Comparison of ENCODE assay signal across 8 mouse cellular contexts in the genomic region with DNA sequence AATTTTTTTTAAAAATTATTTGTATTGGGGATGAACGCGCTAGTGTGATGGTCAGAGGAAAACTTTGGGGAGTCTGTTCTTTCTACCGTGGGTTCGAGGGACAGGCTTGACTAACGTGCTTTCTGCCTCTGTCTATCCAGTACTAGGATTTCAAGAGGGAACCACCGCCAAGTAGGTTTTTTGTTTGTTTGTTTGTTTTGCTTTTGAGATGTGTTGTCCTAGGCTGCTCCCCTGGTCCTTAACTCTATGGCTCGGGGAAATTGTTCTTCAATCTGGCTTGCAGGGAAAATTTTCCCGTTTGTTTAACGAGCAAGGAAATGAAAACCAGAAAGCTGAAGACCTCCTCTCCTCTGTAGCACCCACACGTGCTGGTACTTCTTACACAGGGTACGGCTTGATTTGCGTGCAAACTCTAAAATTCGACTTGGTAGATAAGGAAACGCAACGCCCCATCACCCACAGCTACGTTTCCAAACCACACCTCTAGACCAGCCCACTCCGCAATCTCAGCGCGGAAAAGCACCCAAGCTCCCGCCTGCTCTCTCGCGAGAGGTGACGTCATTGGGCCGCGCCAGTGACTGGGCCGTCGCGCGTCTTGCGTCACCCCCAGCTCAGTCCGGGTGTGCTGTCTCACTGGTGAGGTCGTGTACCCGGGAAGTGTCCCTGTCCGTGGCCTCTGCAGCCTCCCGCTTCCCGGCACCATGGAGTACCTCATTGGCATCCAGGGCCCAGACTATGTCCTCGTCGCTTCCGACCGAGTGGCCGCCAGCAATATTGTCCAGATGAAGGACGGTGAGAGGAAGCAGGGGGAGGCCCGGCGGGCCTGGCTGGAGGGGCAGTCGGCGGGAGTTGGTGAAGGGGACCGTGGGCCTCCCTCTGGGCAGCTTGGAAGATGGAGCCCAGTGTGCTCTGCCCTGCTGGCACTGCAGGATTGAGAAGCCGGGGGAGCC. TPM values are rescaled to one million over a fixed set of nuclear protein-coding genes. Genes with fewer than 3 reads are reported as not detected.
A peak's percentile ranks its signal among the peaks of the same experiment; 100 is the strongest.
DNase-seq lines count a peak whose midpoint lies in the region; ATAC-seq and TF ChIP-seq lines count a peak whose summit lies in the region.

A gene (plus strand): TSS at position 577 of the 950 bp plus-strand sequence.

- 3% methylated on average over 48 of the region's 48 CpGs for WGBS in forebrain, embryonic 15.5 days
- WGBS in lung, adult 2 months = 2% methylated on average over 48 of the region's 48 CpGs

- peak within 1 kb of the TSS; percentile 95 for H3K9ac ChIP-seq in ES-E14 (ENCODE audit: insufficient read depth, low read depth, low read length, poor library complexity, severe bottlenecking)
- peak within 1 kb of the TSS; percentile 98 for H3K9ac ChIP-seq in forebrain, embryonic 15.5 days (replicated peaks)

- H3K4me1 ChIP-seq in ES-E14 (ENCODE audit: control insufficient read depth in 2 of 2, insufficient read depth in 2 of 2, low read length in 2 of 2, poor library complexity in 1 of 2) = no peaks in the 10 kb centered on the region; a peak in 1 of 4 replicates
- peaks cover 19% of the 10 kb centered on the region for H3K4me1 ChIP-seq in forebrain, embryonic 15.5 days
- peaks cover 3% of the 10 kb centered on the region; the same call in 1 of the 2 replicates for H3K4me1 ChIP-seq in lung, adult 2 months (ENCODE audit: control insufficient read depth, insufficient read depth, low read length)

- in situ Hi-C loops in ES-E14 (cut with MboI; ENCODE audit: low sequenced_read_pairs in 2 of 2, unreplicated experiment in 2 of 2) = no loop called here

- peak; percentile 91; the same call in 1 of the 2 replicates for TF ChIP-seq POLR2A in lung, adult 2 months (IDR thresholded peaks at IDR 0.05; ENCODE audit: borderline replicate concordance, extremely low read depth, low read depth, low read length)

- ATAC-seq in forebrain, embryonic 15.5 days (replicated peaks) = peak; percentile 99
- ATAC-seq in neutrophil, adult 5-6 weeks (ENCODE audit: extremely low read depth, insufficient number of reproducible peaks, low FRiP score, poor library complexity, severe bottlenecking) = peak; percentile 97

- DNase-seq in ES-E14 (ENCODE audit: low read depth, low spot score) = peak; percentile 96
- peak; percentile 97 for DNase-seq in cerebellum, adult 11-12 months
- peak; percentile 94 for DNase-seq in heart, postnatal 25 days (ENCODE audit: low spot score)
- DNase-seq in layer of hippocampus, adult 18-20 months (ENCODE audit: low spot score in 2 of 2) = peak; percentile 96 to 98
- DNase-seq in lung, adult 2 months = peak; percentile 100
- DNase-seq in thymus, adult 18-20 months = peak; percentile 91 to 93

- H3K27ac ChIP-seq in ES-E14 (ENCODE audit: insufficient read depth, low read depth, low read length, poor library complexity, severe bottlenecking) = peak within 1 kb of the TSS; percentile 35; the same call in 1 of the 2 replicates
- peak within 1 kb of the TSS; percentile 83 for H3K27ac ChIP-seq in forebrain, embryonic 15.5 days (replicated peaks)

- H3K27me3 ChIP-seq in forebrain, embryonic 15.5 days = 0 out of 2 replicates have a peak, but pooled peaks cover 3% of the 10 kb centered on the region

- no peaks in the 10 kb centered on the region for H3K9me3 ChIP-seq in ES-E14 (ENCODE audit: control insufficient read depth, insufficient read depth, low read depth, low read length)
- no peaks in the 10 kb centered on the region for H3K9me3 ChIP-seq in forebrain, embryonic 15.5 days

- H3K36me3 ChIP-seq in ES-E14 (ENCODE audit: control insufficient read depth, insufficient read depth, low read length, poor library complexity, severe bottlenecking) = no peaks in the 10 kb centered on the region
- no peaks in the 10 kb centered on the region for H3K36me3 ChIP-seq in forebrain, embryonic 15.5 days

- no peak for TF ChIP-seq CTCF in lung, adult 2 months (IDR thresholded peaks at IDR 0.05; ENCODE audit: insufficient read depth, low read length)

- H3K4me3 ChIP-seq in ES-E14 (ENCODE audit: insufficient read depth in 1 of 2, low read depth in 1 of 2, low read length in 2 of 2, poor library complexity in 1 of 2, severe bottlenecking in 1 of 2) = peak within 1 kb of the TSS; percentile 80 to 91
- H3K4me3 ChIP-seq in forebrain, embryonic 15.5 days = peak within 1 kb of the TSS; percentile 93
- peak within 1 kb of the TSS; percentile 90 for H3K4me3 ChIP-seq in lung, adult 2 months (replicated peaks; ENCODE audit: extremely low read depth, low read depth, low read length)

- intact Hi-C loops in heart, postnatal 25 days (cut with DNase I) = loop anchor here (5.0 to 10.0 kb wide), 4 partner anchors 75 to 577 kb away; a partner anchor contains a TSS

- H3K4me2 ChIP-seq in forebrain, embryonic 15.5 days (replicated peaks) = peak within 1 kb of the TSS; percentile 86

TF ChIP-seq in ES-E14, 5 proteins besides CTCF, POLR2A, EP300 and RAD21:
- TF ChIP-seq ZNF384 (IDR thresholded peaks at IDR 0.05; ENCODE audit: low read depth, low read length) = no peak
- peak; percentile 85 for TF ChIP-seq HCFC1 (IDR thresholded peaks at IDR 0.05; ENCODE audit: borderline replicate concordance, insufficient read depth, low read length)
- peak; percentile 100 for TF ChIP-seq CHD2 (IDR thresholded peaks at IDR 0.05; ENCODE audit: low read depth, low read length)
TF ChIP-seq in ES-E14: peak in this region for 2.

RNA-seq across cellular contexts. Expression of the gene that starts here (rescaled TPM):
- 140 and 200 TPM in 2 replicates for total RNA-seq in ES-E14 (2012; rRNA removed)
- polyA plus RNA-seq in forebrain, embryonic 15.5 days (2015; fragmentation: Nextera tagmentation; extraction: Ambion mirVana) = 449 and 456 TPM in 2 replicates
- total RNA-seq in heart, postnatal 25 days (2021) = 100 to 1,000 TPM; 118 to 126 TPM
- total RNA-seq in layer of hippocampus, adult 18-20 months (2021) = 100 to 1,000 TPM; 100 to 115 TPM
- 110 and 146 TPM in 2 replicates for polyA plus RNA-seq in lung, adult 2 months (2012; rRNA removed)
- 38.3 and 42.8 TPM in 2 replicates for total RNA-seq in neutrophil, adult 5-6 weeks (2017)

Comparison
In these comparisons a context has a peak if more than half of its experiments do, and no peak if none do; other contexts are left out.
1. Peak in every context shown above with its lines: DNase-seq, ATAC-seq, H3K4me3 ChIP-seq and H3K27ac ChIP-seq.